Mouse (Mus musculus) midbrain, embryonic 11.5 days (tissue): ENCODE measurements around the gene Fbln2. TPM values are rescaled to one million over a fixed set of nuclear protein-coding genes. Genes with fewer than 3 reads are reported as not detected.

ENCODE experiments used
- ATAC-seq: fragments of 200-750 bp; cut with Nextera tagmentation; 2 replicates; pipeline ENCODE4 v1.8.0; 2017; ENCODE audit warnings: moderate TSS enrichment, moderate library complexity; ENCODE audit not compliant: low FRiP score
- DNase-seq: peaks from one replicate; pipeline ENCODE4 v3.0.0; 2015; ENCODE audit warnings: low spot score; ENCODE audit errors: missing footprints
- H3K27ac ChIP-seq: fragments of 300-500 bp; sonication (generic); 2 replicates; pipeline ENCODE4 v1.5.1; 2014; ENCODE audit warnings: low read depth, low read length
- H3K27me3 ChIP-seq: fragments of 300-500 bp; sonication (generic); 2 replicates; pipeline ENCODE4 v1.6.1; 2014; ENCODE audit warnings: mild to moderate bottlenecking, low read length, moderate library complexity, mixed read lengths; ENCODE audit not compliant: control insufficient read depth, insufficient read depth
- H3K36me3 ChIP-seq: fragments of 300-500 bp; sonication (generic); 2 replicates; pipeline ENCODE4 v1.6.1; 2014; ENCODE audit warnings: mild to moderate bottlenecking, low read length, moderate library complexity, mixed read lengths; ENCODE audit not compliant: control insufficient read depth, insufficient read depth
- H3K4me1 ChIP-seq: fragments of 300-500 bp; sonication (generic); 2 replicates; pipeline ENCODE4 v1.6.1; 2014; ENCODE audit warnings: low read length; ENCODE audit not compliant: control insufficient read depth, insufficient read depth
- H3K4me2 ChIP-seq: fragments of 300-500 bp; sonication (generic); 2 replicates; pipeline ENCODE4 v1.6.1; 2014; ENCODE audit warnings: mild to moderate bottlenecking, moderate library complexity
- H3K4me3 ChIP-seq: fragments of 300-500 bp; sonication (generic); 2 replicates; pipeline ENCODE4 v1.5.1; 2014; ENCODE audit warnings: low read depth, low read length
- H3K9ac ChIP-seq: fragments of 300-500 bp; sonication (generic); 2 replicates; pipeline ENCODE4 v1.6.1; 2014; ENCODE audit warnings: low read length
- H3K9me3 ChIP-seq: fragments of 300-500 bp; sonication (generic); 2 replicates; pipeline ENCODE4 v1.6.1; 2016; ENCODE audit warnings: low read length; ENCODE audit not compliant: control insufficient read depth
- WGBS: fragments of 180-500 bp; shearing (Covaris S2); extraction: QIAGEN DNeasy Blood & Tissue Kit; methylation state at CpG from one replicate; pipeline ENCODE4 v1.1.7; 2014; 5-methylcytosine and 5-hydroxymethylcytosine counted together
- polyA plus RNA-seq: library from polyadenylated mRNA; unstranded; fragments of >200 nt; fragmentation: Nextera tagmentation; extraction: Ambion mirVana; gene quantifications from 2 replicates; pipeline ENCODE4 v1.2.1, GENCODE M21; 2014

The Fbln2 gene
- polyA plus RNA-seq, 1 experiment from 2014 or later = 21.9 TPM

GRCm38 (mm10) chr6:91243395-91243794 lies 31.1 kb downstream of the Fbln2 start:
- Histone ChIP-seq H3K4me3 (no peak overlapping the region), H3K9me3 (no peaks in the 10 kb centered on the region), H3K4me1 (peaks cover 8% of the 10 kb centered on the region), H3K9ac (no peak overlapping the region), H3K4me2 (no peak overlapping the region), H3K27me3 (no peaks in the 10 kb centered on the region; the same call in 1 of the 2 replicates), H3K36me3 (no peaks in the 10 kb centered on the region), H3K27ac (no peak overlapping the region)
- 85% methylated on average over 6 of the region's 6 CpGs for WGBS
- ATAC-seq (no peak), DNase-seq (no peak)

GRCm38 (mm10) chr6:91244331-91244730 lies 32.1 kb downstream of the Fbln2 start:
- 80% methylated on average over 8 of the region's 8 CpGs for WGBS
- H3K27ac ChIP-seq = no peak overlapping the region
- peaks cover 8% of the 10 kb centered on the region for H3K4me1 ChIP-seq
- H3K9ac ChIP-seq = no peak overlapping the region
- H3K4me3 ChIP-seq = no peak overlapping the region
- DNase-seq = no peak
- no peaks in the 10 kb centered on the region; the same call in 1 of the 2 replicates for H3K27me3 ChIP-seq
- H3K4me2 ChIP-seq = no peak overlapping the region
- no peak for ATAC-seq
- H3K9me3 ChIP-seq = no peaks in the 10 kb centered on the region
- no peaks in the 10 kb centered on the region for H3K36me3 ChIP-seq

- H3K27me3 ChIP-seq = no peaks in the 10 kb centered on the region; the same call in 1 of the 2 replicates
- 3% methylated on average over 6 of the region's 6 CpGs for WGBS
- DNase-seq = peak; percentile 88
- peaks cover 8% of the 10 kb centered on the region for H3K4me1 ChIP-seq
- H3K27ac ChIP-seq = no peak overlapping the region
- H3K9me3 ChIP-seq = no peaks in the 10 kb centered on the region; the same call in 1 of the 2 replicates
- ATAC-seq = peak; percentile 48
- H3K4me3 ChIP-seq = no peak overlapping the region
- no peaks in the 10 kb centered on the region for H3K36me3 ChIP-seq
- H3K9ac ChIP-seq = no peak overlapping the region
- no peak overlapping the region for H3K4me2 ChIP-seq
Observed at GRCm38 (mm10) chr6:91245331-91245730, 33.1 kb downstream of the Fbln2 start.

- H3K9ac ChIP-seq = no peak overlapping the region
- H3K27me3 ChIP-seq = no peaks in the 10 kb centered on the region; the same call in 1 of the 2 replicates
- H3K4me2 ChIP-seq = no peak overlapping the region
- H3K36me3 ChIP-seq = no peaks in the 10 kb centered on the region
- ATAC-seq = no peak
- peaks cover 8% of the 10 kb centered on the region for H3K4me1 ChIP-seq
- no peak overlapping the region for H3K4me3 ChIP-seq
- peak; percentile 47 for DNase-seq
- no peak overlapping the region for H3K27ac ChIP-seq
- WGBS = 97% methylated on average over 1 of the region's 1 CpGs
- no peaks in the 10 kb centered on the region; the same call in 1 of the 2 replicates for H3K9me3 ChIP-seq
Observed at GRCm38 (mm10) chr6:91247343-91247742, 35.1 kb downstream of the Fbln2 start.

- WGBS = 87% methylated on average over 4 of the region's 4 CpGs
- Histone ChIP-seq H3K4me1 (peaks cover 8% of the 10 kb centered on the region), H3K4me2 (no peak overlapping the region), H3K9me3 (no peaks in the 10 kb centered on the region; the same call in 1 of the 2 replicates), H3K36me3 (no peaks in the 10 kb centered on the region), H3K9ac (no peak overlapping the region), H3K27ac (no peak overlapping the region), H3K4me3 (no peak overlapping the region), H3K27me3 (no peaks in the 10 kb centered on the region; the same call in 1 of the 2 replicates)
- no peak for DNase-seq
- ATAC-seq = no peak
Observed at GRCm38 (mm10) chr6:91248627-91249026, 36.4 kb downstream of the Fbln2 start.

- Histone ChIP-seq H3K9ac (no peak overlapping the region), H3K27ac (no peak overlapping the region), H3K4me3 (no peak overlapping the region), H3K4me1 (peaks cover 8% of the 10 kb centered on the region), H3K27me3 (no peaks in the 10 kb centered on the region; the same call in 1 of the 2 replicates), H3K36me3 (no peaks in the 10 kb centered on the region), H3K9me3 (no peaks in the 10 kb centered on the region; the same call in 1 of the 2 replicates), H3K4me2 (no peak overlapping the region)
- ATAC-seq (no peak), DNase-seq (peak; percentile 66)
- 97% methylated on average over 1 of the region's 1 CpGs for WGBS
Observed at GRCm38 (mm10) chr6:91249797-91250196, 37.5 kb downstream of the Fbln2 start.

- no peak for ATAC-seq
- WGBS = 85% methylated on average over 16 of the region's 16 CpGs
Observed at GRCm38 (mm10) chr6:91259440-91260120, 47.3 kb downstream of the Fbln2 start.

GRCm38 (mm10) chr6:91260347-91260986 lies 48.2 kb downstream of the Fbln2 start:
- no peaks in the 10 kb centered on the region for H3K36me3 ChIP-seq
- no peaks in the 10 kb centered on the region for H3K27me3 ChIP-seq
- no peak for ATAC-seq
- H3K9me3 ChIP-seq = no peaks in the 10 kb centered on the region
- 86% methylated on average over 8 of the region's 8 CpGs for WGBS
- no peak overlapping the region for H3K4me2 ChIP-seq
- DNase-seq = no peak
- peaks cover 7% of the 10 kb centered on the region for H3K4me1 ChIP-seq
- H3K9ac ChIP-seq = no peak overlapping the region
- no peak overlapping the region for H3K27ac ChIP-seq
- H3K4me3 ChIP-seq = no peak overlapping the region

More at GRCm38 (mm10) chr6:91259440-91260120, 47.3 kb downstream of the Fbln2 start:
- H3K4me2 ChIP-seq = no peak overlapping the region
- H3K27ac ChIP-seq = no peak overlapping the region
- no peak overlapping the region for H3K9ac ChIP-seq
- no peaks in the 10 kb centered on the region for H3K27me3 ChIP-seq
- H3K9me3 ChIP-seq = no peaks in the 10 kb centered on the region
- H3K4me3 ChIP-seq = no peak overlapping the region
- H3K36me3 ChIP-seq = no peaks in the 10 kb centered on the region
- DNase-seq = no peak
- peaks cover 7% of the 10 kb centered on the region for H3K4me1 ChIP-seq

GRCm38 (mm10) chr6:91260987-91261367 lies 48.7 kb downstream of the Fbln2 start:
- Histone ChIP-seq H3K9me3 (no peaks in the 10 kb centered on the region), H3K4me2 (no peak overlapping the region), H3K27me3 (no peaks in the 10 kb centered on the region), H3K27ac (no peak overlapping the region), H3K36me3 (no peaks in the 10 kb centered on the region), H3K9ac (no peak overlapping the region), H3K4me3 (no peak overlapping the region), H3K4me1 (peaks cover 7% of the 10 kb centered on the region)
- ATAC-seq (no peak), DNase-seq (no peak)
- 50% methylated on average over 3 of the region's 3 CpGs for WGBS
